Mouse (Mus musculus) T-helper 1 cell (primary cell): ENCODE measurements around the gene Iqgap2.

Experiments
- in situ Hi-C: fragments of 300-600 bp; cut with MboI, MseI; formaldehyde crosslinking; loops from one replicate; pipeline ENCODE4 v1.15.1; 2025; ENCODE audit warnings: high pct_unique_total_duplicates

Gene Iqgap2

DNA sequence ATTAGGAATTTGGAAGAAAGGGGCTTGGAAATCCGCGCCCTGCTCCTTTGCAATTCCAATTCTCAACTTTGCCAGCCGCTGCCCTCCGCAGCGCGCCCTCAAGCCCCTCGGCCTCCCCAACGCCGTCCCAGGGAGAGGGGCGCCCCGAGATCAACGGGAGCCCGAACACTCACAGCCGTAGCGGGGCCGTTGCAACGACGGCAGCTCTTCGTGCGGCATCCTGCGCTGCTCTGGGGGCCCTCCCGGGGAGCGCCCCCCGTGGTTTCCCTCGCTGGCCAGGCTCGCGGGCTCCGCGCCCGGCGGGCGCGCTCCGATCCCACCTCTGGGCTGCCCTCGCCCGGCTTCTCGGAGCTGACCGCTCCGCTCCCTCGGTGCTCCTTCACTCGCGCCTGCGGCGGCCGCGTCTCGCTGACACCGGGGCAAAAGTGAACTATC, at the start of gene Iqgap2:
Iqgap2 (minus strand) TSS at position 432 of the 435 bp plus-strand sequence.
- in situ Hi-C loops, result no loop called here

DNA sequence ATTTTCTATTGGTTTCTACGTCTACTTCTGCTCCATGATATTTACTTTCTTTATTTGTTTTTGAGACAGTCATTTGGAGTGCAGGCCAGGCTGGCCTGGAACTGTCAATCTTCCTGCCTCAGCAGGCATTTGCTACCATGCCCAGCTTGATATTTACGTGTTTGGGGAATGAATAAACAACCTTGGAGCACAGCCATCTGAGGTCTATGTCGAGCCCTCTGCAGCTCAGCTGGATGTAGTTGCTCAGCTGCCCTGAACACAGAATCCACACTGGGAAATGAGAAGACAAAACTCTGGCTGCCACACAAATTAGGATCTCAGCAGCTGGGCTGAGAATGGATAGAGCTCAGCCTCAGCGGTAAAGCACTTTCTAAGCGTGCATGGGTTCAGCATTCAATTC, 49.1 kb upstream of the Iqgap2 start:
- in situ Hi-C loops, result loop anchor here (5.0 kb wide), 1 partner anchor 394 kb away; no protein-coding TSS in a partner anchor

DNA sequence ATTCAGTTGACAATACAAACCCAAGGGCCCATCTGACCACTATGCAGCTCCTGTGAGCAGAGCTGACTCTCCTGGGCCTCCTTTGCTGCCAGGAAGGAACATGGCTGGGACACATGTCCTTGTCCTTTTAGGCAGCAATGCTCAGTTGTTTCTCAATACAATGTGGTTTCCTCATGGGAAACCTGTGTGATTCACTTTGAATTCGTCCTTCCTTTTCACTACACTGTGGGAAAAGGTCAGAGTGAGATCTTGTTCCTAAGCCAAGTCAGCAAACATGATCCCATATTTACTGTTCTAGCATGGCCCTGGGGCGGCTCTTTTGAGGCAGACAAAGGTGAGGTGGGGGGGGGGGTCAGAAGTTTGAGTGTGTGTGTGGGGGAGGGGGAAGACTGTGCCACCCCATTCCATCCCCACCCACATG, 32.5 kb upstream of the Iqgap2 start:
- in situ Hi-C loops, result no loop called here

DNA sequence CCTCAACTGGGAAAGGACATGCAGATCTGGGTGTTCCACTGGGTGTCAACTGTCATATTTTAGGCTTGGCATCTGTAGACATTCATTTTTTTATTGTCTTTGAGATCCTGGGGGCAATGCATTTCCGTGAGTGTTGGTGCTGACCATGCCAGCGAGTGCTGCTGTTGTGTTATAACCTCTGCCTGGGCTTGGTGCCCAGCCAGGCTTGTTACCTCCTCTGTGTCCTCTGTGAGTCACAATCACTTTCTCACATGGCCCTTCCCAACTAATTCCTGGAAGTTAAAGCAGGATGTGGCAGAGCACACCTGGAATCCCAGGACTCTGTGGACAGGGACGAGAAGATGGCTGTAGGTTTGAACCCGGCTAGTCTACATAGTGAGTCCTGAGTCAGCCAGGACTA, 30.9 kb upstream of the Iqgap2 start:
- in situ Hi-C loops, result no loop called here

DNA sequence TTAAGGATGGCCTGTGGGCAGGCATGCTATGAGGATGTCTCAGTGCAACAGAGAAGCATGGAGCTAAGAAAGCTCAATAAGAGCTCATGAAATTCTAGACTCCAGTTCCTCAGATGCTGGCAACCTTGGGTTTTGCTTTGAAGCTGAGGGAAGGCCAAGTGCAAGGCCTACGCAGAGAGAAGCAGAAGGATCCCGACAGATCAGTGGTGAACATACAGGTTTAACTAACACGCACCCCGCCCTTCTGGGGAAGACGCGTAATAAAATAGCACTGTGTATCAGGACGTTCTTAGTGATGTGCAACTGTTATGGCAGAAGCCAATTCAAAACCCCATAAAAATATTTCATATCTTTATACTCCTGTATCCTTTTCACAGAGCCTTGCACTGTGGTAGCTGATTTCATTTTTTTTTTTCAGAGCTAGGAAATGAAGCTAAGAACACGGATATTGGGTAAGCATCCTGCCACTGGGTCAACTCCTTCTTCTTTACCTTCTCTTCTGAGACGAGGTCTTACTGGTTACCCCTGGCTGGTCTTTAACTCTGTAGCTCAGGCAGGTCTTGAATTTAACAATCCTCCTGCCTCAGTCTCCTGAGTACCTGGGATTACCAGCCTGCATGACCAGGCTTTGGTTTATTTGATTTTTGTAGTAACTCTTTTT, 27.0 kb upstream of the Iqgap2 start:
- in situ Hi-C loops, result no loop called here

DNA sequence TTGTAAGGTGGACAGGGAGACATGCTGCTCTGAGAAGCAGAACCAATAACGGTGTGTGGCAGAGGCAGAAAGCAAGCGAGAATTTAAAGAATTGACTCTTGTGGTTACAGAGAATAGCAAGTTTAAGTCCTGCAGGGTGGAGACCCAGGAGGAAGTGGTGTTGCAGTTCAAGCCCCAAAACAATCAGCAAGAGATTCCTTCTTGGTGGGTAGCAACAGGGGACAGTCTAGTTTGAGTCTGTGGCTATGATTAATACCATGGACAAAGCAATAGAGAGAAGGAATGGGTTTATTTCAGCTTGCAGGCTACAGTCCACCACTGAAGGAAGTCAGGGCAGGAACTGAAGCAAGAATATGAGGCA, 21.3 kb upstream of the Iqgap2 start:
- in situ Hi-C loops, result no loop called here

DNA sequence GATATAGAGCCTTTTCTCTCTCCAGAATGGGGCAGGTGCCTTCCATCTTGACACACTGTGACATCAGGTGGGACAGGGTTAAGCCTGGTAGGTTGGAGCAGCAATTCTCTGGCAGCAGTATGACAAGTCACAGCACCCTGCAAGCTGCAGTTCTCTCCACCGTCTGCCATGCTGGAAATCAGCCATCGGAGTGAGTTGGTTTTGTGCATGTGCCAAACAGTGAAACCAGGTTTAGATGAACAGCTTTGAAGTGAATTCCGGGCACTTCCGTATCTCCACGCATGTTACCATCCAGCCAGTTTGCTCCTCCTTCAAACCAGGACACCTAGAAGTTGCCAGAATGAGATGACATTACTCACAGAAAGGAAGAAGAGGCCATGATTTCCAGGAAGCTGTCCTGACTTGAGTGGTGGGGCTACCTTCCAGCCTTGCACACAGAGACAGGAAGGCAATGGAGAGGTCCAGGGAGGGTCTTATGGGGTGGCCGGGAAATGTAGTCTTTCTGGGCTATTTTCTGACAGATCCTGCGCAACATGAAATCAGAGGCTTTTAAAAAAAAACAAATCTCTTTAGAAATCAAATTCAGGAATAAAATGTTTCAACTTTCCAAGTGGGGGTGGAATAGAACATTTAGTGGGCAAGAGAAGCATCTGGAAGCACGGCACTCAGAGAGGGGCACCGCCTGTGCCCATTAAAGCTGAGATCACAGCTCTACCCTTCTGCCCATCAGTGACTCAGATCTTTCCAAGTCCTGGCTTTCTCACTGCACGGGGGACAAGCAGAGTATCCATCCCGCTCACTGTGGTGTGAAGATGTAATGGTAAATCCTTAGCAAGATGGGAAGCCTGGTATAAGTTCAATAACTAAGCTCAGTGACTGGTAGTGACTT, 20.7 kb upstream of the Iqgap2 start:
- in situ Hi-C loops, result no loop called here

DNA sequence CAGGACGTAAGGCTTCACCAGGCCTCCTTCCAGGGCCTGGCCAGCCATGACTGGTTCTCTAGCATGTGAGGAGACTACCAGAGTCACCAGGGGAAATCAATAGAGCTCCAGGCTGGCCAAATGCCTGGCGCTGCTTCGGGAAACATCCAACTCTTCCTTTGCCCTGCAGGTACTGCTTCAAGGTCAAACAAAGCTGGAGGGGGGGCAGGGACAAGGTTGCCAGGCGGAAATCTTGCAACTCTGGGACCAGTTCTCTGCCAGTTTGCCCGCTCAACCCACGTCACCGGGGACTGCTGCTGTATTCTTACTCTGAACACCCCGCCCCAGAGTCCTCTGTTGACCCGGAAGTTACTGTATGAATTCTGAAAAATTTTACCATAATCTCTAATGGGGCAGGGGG, 18.5 kb upstream of the Iqgap2 start:
- in situ Hi-C loops, result no loop called here

DNA sequence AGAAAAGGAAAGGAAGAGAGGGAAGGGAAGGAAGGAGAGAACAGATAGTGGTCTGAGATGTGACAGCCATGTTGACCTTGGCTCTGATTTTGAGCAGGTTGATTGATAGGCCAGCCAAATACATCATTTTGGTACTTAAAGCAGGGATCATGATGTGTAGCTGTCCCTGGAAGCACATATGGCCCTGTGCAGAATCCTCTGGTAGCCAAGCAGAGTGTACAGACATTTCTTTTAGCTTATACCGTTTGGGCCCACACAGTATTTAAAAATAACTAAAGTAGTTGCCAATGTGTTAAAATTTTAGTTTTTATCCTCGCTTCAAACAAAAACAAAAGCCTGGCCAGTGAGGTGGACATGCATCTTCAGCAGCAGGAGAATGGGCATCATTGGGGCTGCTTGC, 17.5 kb upstream of the Iqgap2 start:
- in situ Hi-C loops, result no loop called here

DNA sequence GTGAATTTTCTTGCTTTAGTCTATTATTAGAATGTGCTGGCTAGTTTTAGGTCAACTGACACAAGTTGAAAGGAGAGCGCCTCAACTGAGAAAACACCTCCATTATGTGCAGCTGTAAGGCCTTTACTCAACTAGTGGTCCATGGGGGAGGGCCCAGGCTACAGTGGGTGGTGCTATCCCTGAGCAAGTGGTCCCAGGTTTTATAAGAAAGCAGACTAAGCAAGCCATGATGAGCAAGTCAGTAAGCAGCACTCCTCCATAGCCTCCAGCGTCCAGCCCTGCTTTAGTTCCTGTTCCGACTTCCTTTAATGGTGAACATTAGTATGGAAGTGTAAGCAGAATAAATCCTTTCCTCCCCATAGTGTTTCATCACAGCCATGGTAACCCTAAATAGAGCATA, 11.0 kb upstream of the Iqgap2 start:
- in situ Hi-C loops, result no loop called here

DNA sequence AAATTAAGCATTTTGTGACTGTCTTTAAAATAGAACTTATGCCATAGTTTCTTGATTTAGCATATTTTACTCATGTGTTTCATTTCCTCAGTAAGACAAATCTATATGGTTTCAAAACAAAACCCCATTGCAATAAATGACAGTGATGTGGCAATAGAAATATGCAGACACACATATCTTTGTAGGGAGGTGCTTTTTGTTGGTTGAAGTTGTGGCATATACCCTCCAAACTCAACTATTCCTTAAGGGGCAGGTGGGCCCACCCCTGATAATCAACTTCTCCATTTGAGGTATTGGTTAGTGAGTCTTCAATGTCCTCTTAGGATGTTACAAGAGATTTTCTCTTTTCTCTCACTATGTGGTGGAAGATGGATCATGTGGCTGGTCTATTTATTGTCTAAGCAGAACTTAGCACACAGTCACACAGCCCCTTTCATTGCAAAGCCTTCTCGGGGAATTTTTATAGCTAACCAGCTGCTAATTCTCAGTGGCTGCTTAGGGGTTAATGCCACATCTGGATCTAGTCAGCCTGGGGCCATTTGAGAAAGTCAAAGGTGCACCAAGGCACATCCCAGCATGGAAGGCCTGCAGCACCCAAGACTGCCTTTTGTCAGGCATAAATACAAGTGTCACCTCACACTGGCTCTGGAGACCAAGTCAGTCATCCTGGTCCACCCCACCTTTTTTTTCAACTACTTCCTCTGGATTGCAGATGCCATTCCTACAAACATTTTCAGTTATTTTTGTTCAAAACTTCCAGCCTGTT, 8.3 kb upstream of the Iqgap2 start:
- in situ Hi-C loops, result loop anchor here (5.0 kb wide), 1 partner anchor 47 kb away; no protein-coding TSS in a partner anchor

DNA sequence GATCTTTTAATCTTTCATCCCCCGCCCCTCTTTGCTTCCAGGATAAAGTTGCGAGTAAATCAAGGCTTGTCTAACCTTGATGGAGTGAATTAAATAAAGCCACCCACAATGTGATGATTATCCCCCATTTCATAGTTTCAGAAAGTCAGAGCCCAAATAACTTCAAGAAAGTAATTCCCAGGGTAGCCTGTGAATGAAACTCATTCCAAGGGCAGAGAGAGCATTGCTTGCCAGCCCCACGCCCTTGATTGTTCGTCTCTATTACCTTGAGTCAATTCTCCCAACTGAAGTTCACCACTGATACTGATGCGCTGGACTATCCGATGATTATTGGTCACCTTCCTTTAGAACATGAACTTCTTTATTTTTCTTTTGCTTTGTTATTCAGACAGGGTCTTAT, 4.8 kb upstream of the Iqgap2 start:
- in situ Hi-C loops, result loop anchor here (5.0 kb wide), 1 partner anchor 51 kb away; no protein-coding TSS in a partner anchor

DNA sequence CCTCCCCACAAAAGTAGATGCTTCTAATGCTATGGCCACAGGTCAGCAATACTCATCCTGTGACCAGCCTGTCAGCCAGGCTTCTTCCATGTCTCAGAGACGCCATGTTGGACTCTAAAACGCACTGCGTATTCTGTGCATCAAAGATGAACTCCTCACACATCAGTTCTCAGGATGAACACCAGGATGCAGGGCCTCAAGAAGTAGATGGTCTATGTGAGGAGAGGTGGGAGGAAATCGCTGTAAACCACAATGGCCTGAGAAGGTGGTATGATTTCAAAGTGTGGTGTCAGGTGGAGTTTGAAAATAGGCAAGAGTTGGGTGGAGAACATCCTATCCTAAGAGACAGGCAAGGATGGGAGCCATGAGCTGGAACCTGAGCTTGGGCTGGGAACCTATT, 1.4 kb upstream of the Iqgap2 start:
- in situ Hi-C loops, result no loop called here

DNA sequence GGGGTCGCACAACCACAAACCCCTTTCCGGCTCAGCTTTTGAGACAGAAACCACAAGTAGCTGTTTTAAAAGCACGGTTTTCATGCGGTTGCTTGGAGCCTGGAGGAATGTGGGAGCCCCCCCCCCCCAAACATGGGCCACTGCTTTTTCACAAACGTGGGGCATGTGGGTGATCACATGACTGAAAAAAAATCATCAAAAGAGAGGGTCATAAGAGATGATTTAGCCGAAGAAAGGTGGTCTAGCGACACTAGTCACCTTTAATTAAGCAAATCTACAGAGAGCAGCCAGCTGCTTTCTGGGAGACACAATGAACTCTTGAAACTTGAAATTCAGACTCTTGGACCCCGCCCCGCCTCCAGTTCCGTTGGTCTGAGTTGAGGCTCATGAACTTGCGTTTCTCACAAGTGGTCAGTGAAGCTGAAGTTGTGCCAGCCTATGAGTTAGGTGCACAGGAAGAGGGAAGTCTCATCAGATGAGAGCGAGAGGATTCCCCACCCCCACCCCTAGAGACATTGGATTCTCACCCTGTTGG, 956 bp upstream of the Iqgap2 start:
- in situ Hi-C loops, result no loop called here

DNA sequence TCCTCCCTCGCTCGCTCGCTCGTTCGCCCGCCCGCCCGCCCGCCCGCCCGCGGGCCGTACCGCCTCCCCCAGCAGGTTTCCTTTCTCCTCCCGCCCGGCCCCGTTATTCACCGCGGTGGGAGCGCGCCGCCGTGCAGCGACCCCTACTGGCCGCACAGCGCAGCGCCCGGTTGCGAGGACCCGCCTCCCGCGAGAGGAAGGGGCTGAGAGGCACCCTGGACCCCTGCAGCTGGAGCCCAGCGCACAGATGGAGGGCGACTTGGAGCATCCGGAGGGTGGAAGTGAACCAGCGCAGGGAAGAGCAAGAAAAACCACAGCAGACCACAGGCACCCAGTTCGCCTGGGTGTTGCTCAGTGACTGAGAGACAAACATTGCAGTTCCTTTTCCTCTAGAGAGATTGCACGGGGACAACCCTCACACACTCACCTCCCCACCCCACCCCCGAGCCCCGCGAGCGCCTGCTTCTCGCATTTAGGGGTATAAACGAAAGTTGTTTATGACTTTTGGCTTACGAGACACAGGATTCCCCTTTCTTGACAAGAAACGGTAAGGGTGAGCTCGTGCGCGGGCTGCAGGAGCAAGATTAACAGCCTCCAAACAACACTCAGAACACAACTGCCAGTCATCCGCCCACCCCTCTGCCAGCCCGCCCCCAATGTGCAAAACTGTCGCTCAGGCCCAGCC, 346 bp upstream of the Iqgap2 start:
- in situ Hi-C loops, result no loop called here

DNA sequence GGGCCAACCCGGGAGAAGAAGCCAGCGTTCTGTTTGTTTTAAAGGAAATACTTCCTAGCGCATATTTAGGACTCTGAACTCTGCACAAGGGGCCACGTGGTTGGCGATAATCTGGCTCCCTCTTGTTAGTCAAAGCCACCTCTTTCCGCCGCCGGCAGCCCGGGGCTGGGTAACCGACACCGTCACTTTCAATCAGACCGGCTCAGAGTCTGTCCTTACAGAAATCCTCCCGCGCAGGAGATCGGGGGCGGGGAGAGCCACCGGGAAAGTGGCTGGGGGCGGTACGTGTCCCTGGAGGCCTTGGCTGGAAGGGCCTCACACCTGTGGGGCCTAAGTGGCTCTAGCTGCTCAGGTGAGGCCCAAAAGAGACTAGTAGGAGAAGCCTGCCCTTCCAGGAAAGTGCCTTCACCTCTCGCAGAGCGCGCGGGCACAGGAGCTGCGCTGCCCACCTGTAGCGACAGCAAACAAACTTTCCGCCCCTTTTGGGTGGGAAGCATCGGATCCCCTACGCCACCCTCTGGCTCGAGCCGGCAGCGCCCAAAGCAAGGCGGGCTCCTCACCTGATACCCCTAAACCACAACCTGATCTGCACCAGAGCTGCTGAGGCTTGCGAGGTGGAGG, 761 bp downstream of the Iqgap2 start:
- in situ Hi-C loops, result no loop called here

DNA sequence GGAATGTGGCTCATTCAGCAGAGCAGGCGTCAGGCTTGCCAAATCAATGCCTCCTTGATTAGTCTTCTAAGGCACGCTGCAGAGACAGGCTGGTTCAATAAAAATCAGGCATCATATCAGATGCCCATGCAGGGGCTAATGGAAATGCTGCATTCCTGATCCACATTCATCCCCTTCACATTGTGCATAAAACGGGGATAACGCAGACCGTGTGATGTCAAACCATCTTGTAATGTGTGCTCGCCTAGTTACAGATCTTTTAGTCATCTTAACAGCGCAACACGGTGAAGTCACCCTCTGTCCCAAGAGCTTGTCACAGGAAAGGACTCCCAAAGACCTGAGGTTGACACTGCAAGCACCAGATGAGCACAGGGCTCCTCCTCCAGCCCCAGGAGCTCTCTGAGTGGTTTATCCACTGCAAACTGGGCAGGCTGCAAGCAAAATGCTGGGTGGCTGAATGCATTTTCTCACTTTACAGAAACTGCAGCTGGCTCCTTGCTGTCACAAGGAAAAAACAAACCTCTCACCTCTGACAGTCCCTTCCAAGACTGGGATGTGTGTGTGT, 1.7 kb downstream of the Iqgap2 start:
- in situ Hi-C loops, result no loop called here

DNA sequence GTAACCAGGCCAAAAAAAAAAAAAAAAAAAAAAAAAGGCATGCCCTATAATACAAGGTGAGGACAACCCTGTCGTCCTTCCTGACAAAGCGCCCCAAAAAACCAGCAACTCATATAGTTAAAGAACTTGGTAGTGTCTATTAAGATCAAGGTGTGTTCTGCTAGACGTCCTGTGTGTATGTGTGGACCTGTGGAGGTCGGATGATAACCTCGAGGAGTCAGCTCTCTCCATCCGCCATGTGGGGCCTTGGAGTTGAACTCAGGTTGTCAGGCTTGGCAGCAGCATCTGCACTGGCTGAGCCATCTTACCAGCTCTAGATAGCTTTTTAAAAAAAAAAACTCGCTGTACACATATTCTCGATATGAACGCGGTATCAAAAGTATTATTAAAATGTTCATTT, 2.4 kb downstream of the Iqgap2 start:
- in situ Hi-C loops, result no loop called here

DNA sequence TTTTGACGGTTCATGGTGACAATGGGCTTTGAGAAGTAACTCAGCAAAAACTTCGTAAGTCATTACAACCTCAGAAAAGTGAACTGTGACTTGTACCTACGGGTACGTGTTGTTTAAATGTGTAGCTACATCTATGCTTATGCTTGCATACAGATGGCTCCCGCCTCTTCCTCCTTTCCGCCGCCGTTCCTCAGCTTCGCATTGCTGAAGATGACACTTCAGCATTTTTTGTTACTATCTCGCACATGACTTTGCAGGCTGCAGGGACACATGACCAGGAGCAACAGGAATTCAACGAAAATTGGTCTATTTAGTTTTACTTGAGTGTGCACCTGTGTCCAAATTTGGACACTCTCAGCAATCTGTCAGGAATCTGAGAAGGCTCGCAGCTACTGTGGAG, 3.1 kb downstream of the Iqgap2 start:
- in situ Hi-C loops, result no loop called here

DNA sequence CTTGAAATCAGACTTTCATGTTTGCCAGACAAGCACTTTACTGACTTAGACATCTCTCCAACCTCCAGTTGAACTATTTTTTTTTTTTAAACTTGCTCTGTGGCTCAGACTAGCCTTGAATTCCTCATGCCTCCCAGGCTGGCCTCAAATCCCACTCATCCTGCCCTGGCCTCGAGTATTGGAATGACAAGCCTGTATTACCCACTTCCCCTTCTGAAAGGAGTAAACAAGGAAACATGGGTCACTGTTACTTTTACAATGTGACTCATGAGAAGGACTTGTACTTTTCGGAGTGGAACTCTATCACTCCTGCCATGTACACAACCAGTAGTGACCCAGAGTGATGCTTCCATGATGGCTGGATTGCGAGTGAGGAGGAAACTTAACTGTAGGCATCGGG, 3.6 kb downstream of the Iqgap2 start:
- in situ Hi-C loops, result no loop called here

DNA sequence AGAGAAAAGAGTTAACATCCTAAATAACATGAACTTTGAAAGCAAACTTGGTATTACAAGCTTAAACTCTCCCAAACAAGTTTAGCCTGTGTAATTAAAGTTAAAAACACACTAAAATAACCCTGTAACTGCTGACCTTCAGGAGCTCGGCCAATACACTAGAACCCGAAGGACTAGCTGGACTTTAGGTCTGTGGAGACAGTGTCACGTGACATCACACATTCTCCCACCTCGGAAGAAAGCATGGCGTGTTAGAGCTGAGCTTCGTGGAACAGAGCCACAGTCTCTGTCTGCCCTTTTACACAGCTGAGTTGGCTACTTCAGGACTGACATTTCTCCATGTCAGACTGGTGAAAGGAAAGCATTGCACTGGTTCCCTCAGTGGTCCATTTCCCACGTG, 4.3 kb downstream of the Iqgap2 start:
- in situ Hi-C loops, result no loop called here
